Mouse (Mus musculus) regulatory T cell (primary cell): ENCODE data around the gene Rad51ap2.

Source experiments
- in situ Hi-C: fragments of 300-600 bp; cut with MboI, MseI; formaldehyde crosslinking; loops from one replicate; pipeline ENCODE4 v1.15.1; 2025; ENCODE audit warnings: high pct_unique_total_duplicates

Rad51ap2 gene

GRCm38 (mm10) chr12:11455549-11456194 is at the start of gene Rad51ap2:
TSS of gene Rad51ap2 (plus strand) at chr12:11456079.
- in situ Hi-C loops, result no loop called here

GRCm38 (mm10) chr12:11407679-11408078 is 48.2 kb upstream of the Rad51ap2 start:
- in situ Hi-C loops, result no loop called here

- in situ Hi-C loops, result no loop called here
Observed at GRCm38 (mm10) chr12:11418112-11418511, 37.8 kb upstream of the Rad51ap2 start.

- in situ Hi-C loops, result no loop called here
Observed at GRCm38 (mm10) chr12:11427396-11427795, 28.5 kb upstream of the Rad51ap2 start.

- in situ Hi-C loops, result no loop called here
Observed at GRCm38 (mm10) chr12:11433126-11433525, 22.8 kb upstream of the Rad51ap2 start.

GRCm38 (mm10) chr12:11433716-11434115 is 22.2 kb upstream of the Rad51ap2 start:
- in situ Hi-C loops, result no loop called here

- in situ Hi-C loops, result no loop called here
Observed at GRCm38 (mm10) chr12:11434446-11434845, 21.4 kb upstream of the Rad51ap2 start.

GRCm38 (mm10) chr12:11435246-11436022 is 20.4 kb upstream of the Rad51ap2 start:
- in situ Hi-C loops, result no loop called here

GRCm38 (mm10) chr12:11436023-11436350 is 19.9 kb upstream of the Rad51ap2 start:
- in situ Hi-C loops, result no loop called here

- in situ Hi-C loops, result no loop called here
Observed at GRCm38 (mm10) chr12:11436497-11437265, 19.2 kb upstream of the Rad51ap2 start, which contains the start of gene Vsnl1. TSS of gene Vsnl1 (minus strand) at chr12:11436613.

- in situ Hi-C loops, result no loop called here
Observed at GRCm38 (mm10) chr12:11437266-11437906, 18.5 kb upstream of the Rad51ap2 start.

GRCm38 (mm10) chr12:11437907-11438447 is 17.9 kb upstream of the Rad51ap2 start:
- in situ Hi-C loops, result no loop called here

GRCm38 (mm10) chr12:11454146-11454545 is 1.7 kb upstream of the Rad51ap2 start:
- in situ Hi-C loops, result no loop called here

- in situ Hi-C loops, result no loop called here
Observed at GRCm38 (mm10) chr12:11456213-11456612, 334 bp downstream of the Rad51ap2 start.

- in situ Hi-C loops, result no loop called here
Observed at GRCm38 (mm10) chr12:11456632-11457031, 753 bp downstream of the Rad51ap2 start.
